Mouse (Mus musculus) embryo, embryonic 10 days (tissue): ENCODE measurements around the gene Pard3b.

Source experiments
- DNase-seq: peaks from one replicate; pipeline ENCODE4 v3.0.0-alpha.2; 2015; ENCODE audit warnings: low spot score

The Pard3b gene

GRCm38 (mm10) chr1:62252432-62252831 is 613.8 kb downstream of the Pard3b start:
- no peak for DNase-seq

GRCm38 (mm10) chr1:62254316-62254715 is 615.7 kb downstream of the Pard3b start:
- no peak for DNase-seq

- DNase-seq: no peak
Observed at GRCm38 (mm10) chr1:62254888-62255287, 616.3 kb downstream of the Pard3b start.

- DNase-seq: no peak
Observed at GRCm38 (mm10) chr1:62276466-62276865, 637.8 kb downstream of the Pard3b start.

- DNase-seq: no peak
Observed at GRCm38 (mm10) chr1:62278586-62278985, 640.0 kb downstream of the Pard3b start.

GRCm38 (mm10) chr1:62280586-62280985 is 642.0 kb downstream of the Pard3b start:
- no peak for DNase-seq

GRCm38 (mm10) chr1:62282835-62283234 is 644.2 kb downstream of the Pard3b start:
- DNase-seq: no peak

GRCm38 (mm10) chr1:62283624-62284023 is 645.0 kb downstream of the Pard3b start:
- no peak for DNase-seq

GRCm38 (mm10) chr1:62309376-62309775 is 670.8 kb downstream of the Pard3b start:
- no peak for DNase-seq

- peak; percentile 60 for DNase-seq
Observed at GRCm38 (mm10) chr1:62325237-62325636, 686.6 kb downstream of the Pard3b start.

GRCm38 (mm10) chr1:62327743-62328142 is 689.1 kb downstream of the Pard3b start:
- no peak for DNase-seq

- DNase-seq: no peak
Observed at GRCm38 (mm10) chr1:62328808-62329207, 690.2 kb downstream of the Pard3b start.

GRCm38 (mm10) chr1:62333016-62333415 is 694.4 kb downstream of the Pard3b start:
- no peak for DNase-seq

GRCm38 (mm10) chr1:62334196-62334595 is 695.6 kb downstream of the Pard3b start:
- no peak for DNase-seq

GRCm38 (mm10) chr1:62340261-62340660 is 701.6 kb downstream of the Pard3b start:
- no peak for DNase-seq

GRCm38 (mm10) chr1:62344286-62344685 is 705.7 kb downstream of the Pard3b start:
- DNase-seq: no peak

- DNase-seq: no peak
Observed at GRCm38 (mm10) chr1:62348371-62348770, 709.7 kb downstream of the Pard3b start.

- DNase-seq: no peak
Observed at GRCm38 (mm10) chr1:62355496-62355895, 716.9 kb downstream of the Pard3b start.

- DNase-seq: peak; percentile 13
Observed at GRCm38 (mm10) chr1:62374427-62375050, 735.9 kb downstream of the Pard3b start.

- no peak for DNase-seq
Observed at GRCm38 (mm10) chr1:62378335-62378734, 739.7 kb downstream of the Pard3b start.

- peak; percentile 51 for DNase-seq
Observed at GRCm38 (mm10) chr1:62382807-62383514, 744.3 kb downstream of the Pard3b start.

GRCm38 (mm10) chr1:62384241-62384640 is 745.6 kb downstream of the Pard3b start:
- DNase-seq: no peak

GRCm38 (mm10) chr1:62388013-62388412 is 749.4 kb downstream of the Pard3b start:
- no peak for DNase-seq

- DNase-seq: no peak
Observed at GRCm38 (mm10) chr1:62392863-62393262, 754.2 kb downstream of the Pard3b start.
